Mouse (Mus musculus) gastrocnemius, postnatal 36 days (tissue): ENCODE data around the gene Ccdc32. TPM values are rescaled to one million over a fixed set of nuclear protein-coding genes. Genes with fewer than 3 reads are reported as not detected.
A peak's percentile ranks its signal among the peaks of the same experiment; 100 is the strongest.

Experiments used
- DNase-seq, 2 experiments: peaks; one replicate each; pipeline ENCODE4 v3.0.0; 2022
- intact Hi-C: fragments of 180-260 bp; cut with DNase I; formaldehyde crosslinking; loops from one replicate; pipeline ENCODE4 v1.15.1; 2025
- long read RNA-seq, 2 experiments: library from polyadenylated mRNA; stranded (forward); transcript quantifications; one replicate each; pipeline ENCODE4 v2.0.0; 2021
- total RNA-seq, 2 experiments: library from RNA; stranded (reverse); gene quantifications; 2 replicates each; pipeline ENCODE4 v1.2.3; 2021

Ccdc32 gene
- total RNA-seq = 1 to 10 TPM; 3.3 to 4.6 TPM
- long read RNA-seq, experiment 1, partial matches to known transcripts = 2 of 5 reads
- long read RNA-seq, experiment 1, other reads (novel, unspliced or antisense) = 3 of 5 reads
- long read RNA-seq, experiment 2, partial matches to known transcripts = 0 of 10 reads
- long read RNA-seq, experiment 2, other reads (novel, unspliced or antisense) = 5 of 10 reads

DNA sequence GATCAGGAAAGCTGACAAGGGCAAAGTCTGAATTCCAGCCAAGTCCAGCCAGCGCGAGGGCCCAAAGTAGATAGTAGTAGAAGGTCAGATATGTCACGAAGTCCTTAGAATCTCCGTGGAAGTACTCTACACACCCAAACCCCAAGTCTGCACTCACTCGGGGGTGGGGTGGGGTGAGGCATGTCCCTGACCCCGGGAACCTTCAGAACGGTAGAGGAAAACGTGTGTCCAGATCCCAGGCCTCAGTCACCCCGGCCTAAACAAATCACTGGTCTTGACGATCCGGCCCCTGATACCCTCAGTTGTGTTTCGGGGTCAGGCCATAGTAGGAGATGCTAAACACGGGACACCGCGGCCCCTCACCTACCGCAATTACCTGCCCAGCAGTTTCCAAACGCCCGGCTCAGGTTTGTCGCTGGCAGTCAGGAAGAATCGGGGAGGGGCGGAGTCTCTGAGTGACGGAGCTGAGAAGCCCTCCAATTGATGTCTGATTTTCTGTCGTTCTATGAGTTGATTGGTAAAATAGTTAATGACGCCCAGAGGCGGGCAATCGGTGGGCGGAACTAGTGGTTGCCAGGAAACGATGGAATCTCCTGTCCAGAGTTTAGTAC, at the start of gene Ccdc32:
Gene Ccdc32 (minus strand): TSS at position 453 of the 611 bp plus-strand sequence.
- peak; percentile 91 to 93 for DNase-seq
- intact Hi-C loops = no loop called here

- no peak for DNase-seq
- intact Hi-C loops = no loop called here
Observed at GRCm38 (mm10) chr2:119072397-119072796, 43.2 kb upstream of the Ccdc32 start.

DNA sequence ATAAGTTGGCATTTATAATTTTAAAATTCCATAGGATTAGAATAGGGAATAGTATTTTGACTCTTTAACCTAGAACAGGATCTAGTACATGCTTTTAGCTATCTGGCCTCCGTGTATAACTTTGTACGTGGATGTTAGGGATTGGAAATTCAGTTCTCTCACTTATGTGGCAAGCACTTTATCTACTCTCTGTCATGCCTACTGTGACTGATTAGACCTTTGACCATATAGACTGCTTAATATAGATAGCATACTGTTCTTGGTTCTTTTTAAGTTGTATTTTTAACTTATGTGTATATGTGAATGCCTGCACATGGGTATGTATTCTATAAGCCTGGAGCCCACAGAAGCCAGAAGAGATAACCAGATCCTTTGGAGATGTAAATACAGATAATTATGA, 30.9 kb upstream of the Ccdc32 start:
- DNase-seq = no peak
- intact Hi-C loops = no loop called here

DNA sequence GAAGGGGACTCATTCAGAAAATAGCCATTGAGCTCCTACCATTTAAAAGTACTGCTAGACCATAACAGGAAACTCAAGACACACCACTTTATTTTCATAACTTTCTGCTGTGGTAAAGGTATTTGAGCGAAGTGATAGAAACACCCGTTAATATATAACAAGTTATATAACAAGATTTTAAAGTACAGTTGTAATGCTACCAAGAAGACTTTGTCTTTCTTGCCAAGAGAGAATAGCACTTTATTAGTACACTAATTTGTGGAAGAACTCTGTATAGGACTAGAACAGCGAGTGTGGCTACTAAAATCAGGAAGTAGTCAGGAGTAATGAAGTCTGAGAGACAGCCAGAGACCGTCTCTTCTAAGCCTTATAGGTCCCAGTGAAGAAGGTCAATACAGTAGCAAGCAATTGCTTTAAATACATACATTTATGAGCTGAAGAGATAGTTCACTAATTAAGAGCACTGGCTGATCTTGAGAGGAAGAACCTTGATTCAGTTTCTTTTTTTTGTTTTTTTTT, 21.0 kb upstream of the Ccdc32 start:
- DNase-seq = no peak
- intact Hi-C loops = no loop called here

DNA sequence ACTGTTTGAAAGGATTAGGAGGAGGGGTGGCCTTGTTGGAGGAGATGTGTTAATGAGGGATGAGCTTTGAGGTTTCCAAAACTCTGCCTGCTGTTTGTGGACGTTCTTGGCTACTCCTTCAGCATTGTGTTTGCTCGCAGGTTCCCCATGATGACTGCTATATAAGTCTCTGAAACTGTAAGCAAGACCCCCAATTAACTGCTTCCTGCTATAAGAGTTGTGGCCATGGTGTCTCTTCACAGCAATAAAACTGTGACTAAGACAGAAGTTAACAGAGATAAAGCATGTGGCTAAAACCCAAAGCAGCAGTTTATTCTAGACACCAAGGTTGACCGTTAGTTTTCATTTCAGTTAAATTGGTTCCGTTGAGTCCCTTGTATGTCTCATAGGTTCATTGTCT, 18.7 kb upstream of the Ccdc32 start:
- intact Hi-C loops = no loop called here
- DNase-seq = no peak

DNA sequence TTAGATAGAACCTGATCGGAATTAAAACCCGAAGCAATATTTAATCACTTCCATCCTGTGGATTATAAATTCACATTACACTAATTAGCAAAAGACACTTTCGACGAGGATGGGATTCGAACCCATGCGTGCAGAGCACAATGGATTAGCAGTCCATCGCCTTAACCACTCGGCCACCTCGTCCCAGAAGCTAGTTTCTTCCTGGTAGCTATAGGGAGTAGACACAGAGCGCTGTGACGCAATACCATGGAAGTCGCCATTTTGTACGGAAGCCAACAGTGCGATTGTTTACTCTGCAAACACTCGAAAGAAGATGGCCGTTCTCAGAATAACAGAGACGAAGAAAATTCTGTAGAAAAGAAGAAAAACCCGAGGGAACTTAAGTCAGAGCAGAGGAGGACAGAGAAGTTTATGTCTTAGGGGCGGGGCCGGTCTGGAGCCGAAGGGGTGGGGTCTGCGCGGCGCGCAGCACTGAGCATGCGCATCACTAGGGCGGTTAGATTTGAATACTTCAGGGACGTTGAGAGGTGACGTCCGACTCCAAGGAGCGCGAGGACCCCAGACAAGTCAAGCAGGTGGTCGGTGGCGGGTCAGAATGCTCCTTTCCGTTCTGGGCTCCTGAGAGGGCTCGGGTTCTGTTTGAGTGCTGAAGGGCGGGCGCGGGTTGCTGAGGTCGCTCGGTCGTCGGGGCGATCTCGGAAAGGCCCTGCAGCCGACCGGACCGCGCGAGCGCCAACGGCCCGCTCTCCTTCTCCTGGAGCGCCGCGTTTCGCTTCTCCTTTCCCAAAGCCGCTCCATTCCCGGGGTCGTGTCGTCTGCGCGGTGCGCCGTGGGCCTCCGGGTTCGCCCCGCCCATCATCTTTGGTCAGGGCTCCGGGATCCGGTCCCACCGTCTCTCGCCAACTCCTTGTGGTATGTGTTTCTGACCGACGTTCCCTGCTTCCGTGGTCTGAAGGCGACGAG, 17.7 kb upstream of the Ccdc32 start, which contains the start of gene Knl1:
Gene Knl1 (plus strand): TSS at position 471 of the 963 bp plus-strand sequence.
- intact Hi-C loops = no loop called here
- peak; percentile 87 to 98 for DNase-seq

DNA sequence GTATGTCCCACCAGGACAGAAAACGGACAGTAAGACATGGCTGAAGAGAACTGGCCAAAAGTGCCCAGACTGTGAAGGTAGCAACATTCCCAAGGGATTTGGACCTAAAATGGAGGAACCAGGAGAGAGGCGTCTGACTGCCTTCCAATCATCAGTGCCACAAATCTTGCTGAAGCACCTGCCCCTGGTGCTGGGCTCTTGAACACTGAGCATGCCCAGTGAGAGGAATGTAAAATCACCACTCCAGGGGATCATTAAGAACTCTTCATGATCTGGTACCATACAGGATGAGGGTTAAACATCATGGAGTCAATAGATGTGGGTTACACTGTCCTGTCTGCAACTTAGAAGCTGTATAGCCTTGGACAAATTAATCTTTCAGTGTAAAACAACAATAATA, 16.0 kb upstream of the Ccdc32 start:
- intact Hi-C loops = no loop called here
- no peak for DNase-seq

- intact Hi-C loops = no loop called here
- no peak for DNase-seq
Observed at GRCm38 (mm10) chr2:119040882-119041281, 11.7 kb upstream of the Ccdc32 start.

DNA sequence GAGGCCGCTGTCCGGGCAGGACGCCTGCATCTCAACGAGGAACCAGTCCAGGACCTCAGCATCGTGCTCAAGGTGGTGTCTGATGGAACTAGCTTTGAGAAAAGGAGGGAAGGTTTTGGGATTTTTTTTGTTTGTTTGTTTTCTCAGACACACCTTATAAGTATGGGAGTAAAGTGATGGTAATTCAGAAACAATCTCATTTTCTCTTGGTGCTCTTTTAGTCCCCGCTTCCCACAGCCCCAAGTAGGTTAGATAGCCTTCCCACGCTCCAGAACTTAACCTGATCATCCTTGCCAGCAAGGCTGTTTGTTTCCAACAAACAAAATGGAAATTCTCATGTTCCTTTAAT, 6.2 kb upstream of the Ccdc32 start:
- no peak for DNase-seq
- intact Hi-C loops = loop anchor here (5.0 to 10.0 kb wide), 2 partner anchors 152 to 249 kb away; partner anchors contain the start of gene Vps18

GRCm38 (mm10) chr2:119034656-119035396, 5.6 kb upstream of the Ccdc32 start, which contains the start of gene Rpusd2:
Gene Rpusd2, plus strand, starts transcription at chr2:119034790.
- intact Hi-C loops = loop anchor here (5.0 to 10.0 kb wide), 2 partner anchors 152 to 250 kb away; partner anchors contain the start of gene Vps18

GRCm38 (mm10) chr2:119032191-119032590, 3.0 kb upstream of the Ccdc32 start:
- DNase-seq = no peak
- intact Hi-C loops = loop anchor here (10.0 kb wide), 1 partner anchor 253 kb away; the partner anchor contains the start of gene Vps18

More at GRCm38 (mm10) chr2:119034656-119035396, 5.6 kb upstream of the Ccdc32 start, which contains the start of gene Rpusd2:
- DNase-seq = peak; percentile 80 to 88

- DNase-seq = no peak
- intact Hi-C loops = no loop called here
Observed at GRCm38 (mm10) chr2:119026951-119027350, 2.2 kb downstream of the Ccdc32 start.

GRCm38 (mm10) chr2:119025239-119025616, 4.0 kb downstream of the Ccdc32 start:
- no peak for DNase-seq
- intact Hi-C loops = no loop called here

GRCm38 (mm10) chr2:119024536-119025238, 4.5 kb downstream of the Ccdc32 start:
- intact Hi-C loops = no loop called here
- no peak for DNase-seq

- intact Hi-C loops = no loop called here
- no peak for DNase-seq
Observed at GRCm38 (mm10) chr2:119023154-119023660, 6.0 kb downstream of the Ccdc32 start.

DNA sequence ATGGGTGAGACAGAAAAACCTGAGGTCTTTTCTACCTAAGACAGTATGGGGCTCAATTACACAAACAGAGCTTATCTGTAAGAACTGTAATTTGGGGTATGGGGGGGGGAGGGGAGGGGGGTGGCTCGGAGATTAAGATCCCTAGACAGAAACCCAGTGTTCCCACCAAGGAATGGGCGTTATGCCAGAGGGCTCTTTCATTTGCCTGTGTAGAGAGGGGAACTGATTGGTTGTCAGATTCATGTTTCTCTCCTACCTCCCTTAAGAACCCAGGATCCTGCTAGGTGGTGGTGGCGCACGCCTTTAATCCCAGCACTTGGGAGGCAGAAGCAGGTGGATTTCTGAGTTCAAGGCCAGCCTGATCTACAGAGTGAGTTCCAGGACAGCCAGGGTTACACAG, 9.7 kb downstream of the Ccdc32 start:
- no peak for DNase-seq
- intact Hi-C loops = no loop called here

- intact Hi-C loops = no loop called here
- DNase-seq = no peak
Observed at GRCm38 (mm10) chr2:119019131-119019530, 10.1 kb downstream of the Ccdc32 start.

DNA sequence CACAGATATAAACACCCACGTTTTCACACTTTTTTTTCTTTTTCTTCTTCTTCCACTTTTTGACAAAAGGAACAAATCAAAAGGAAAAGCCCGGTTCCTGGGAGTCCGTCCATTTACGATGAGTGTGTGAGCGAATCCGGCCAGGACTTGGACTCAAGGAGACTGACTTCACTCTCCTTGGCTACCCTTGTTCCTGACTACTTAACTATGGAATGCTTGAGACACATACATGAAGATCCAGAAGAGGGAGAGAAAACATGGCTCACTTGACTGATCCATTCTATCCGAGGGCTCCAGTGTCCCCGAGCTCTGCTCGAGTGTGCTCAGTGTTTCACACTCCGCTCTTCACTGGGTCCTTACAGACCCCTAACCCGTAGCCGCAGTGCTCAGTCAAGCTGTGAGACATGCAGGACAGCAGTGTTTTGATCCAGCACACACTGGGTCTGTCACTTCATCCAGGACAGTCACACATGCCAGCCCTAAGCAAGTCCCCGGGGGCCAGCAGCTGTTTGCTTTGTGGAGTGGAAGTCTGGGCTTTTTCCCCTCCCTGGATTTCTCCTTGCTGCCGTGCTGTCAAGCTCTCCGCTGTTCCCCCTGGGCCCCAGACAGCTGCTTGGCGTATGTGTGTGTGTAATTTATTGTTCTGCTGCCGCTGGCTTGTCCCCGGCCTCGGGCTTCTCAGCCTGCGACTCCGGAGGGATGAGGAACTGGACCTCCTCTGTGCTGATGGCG, 10.6 kb downstream of the Ccdc32 start:
- DNase-seq = peak; percentile 60 to 61
- intact Hi-C loops = no loop called here

DNA sequence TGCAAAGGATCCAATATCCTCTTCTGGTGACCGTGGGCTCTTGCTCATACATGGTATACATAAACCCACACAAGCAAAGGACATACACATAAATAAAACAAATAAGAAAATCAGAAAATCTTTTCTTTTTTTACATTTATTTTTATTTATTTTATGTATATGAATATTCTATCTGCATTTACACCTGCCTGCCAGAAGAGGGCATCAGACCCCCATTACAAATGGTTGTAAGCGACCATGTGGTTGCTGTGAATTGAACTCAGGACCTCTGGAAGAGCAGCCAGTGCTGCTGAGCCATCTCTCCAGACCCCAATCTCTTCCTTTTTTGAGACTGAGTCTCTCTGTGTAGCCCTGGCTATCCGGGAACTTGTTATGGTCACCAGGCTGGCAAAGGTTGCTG, 11.5 kb downstream of the Ccdc32 start:
- DNase-seq = no peak
- intact Hi-C loops = no loop called here
